Mouse (Mus musculus): ENCODE results near the gene Ankrd55. TPM values are rescaled to one million over a fixed set of nuclear protein-coding genes. Genes with fewer than 3 reads are reported as not detected.

Ankrd55 gene
- 0.11 and 0.15 TPM in 2 replicates for polyA plus RNA-seq (2012; rRNA removed)

GRCm38 (mm10) chr13:112288225-112289178, at the start of gene Ankrd55:
Gene Ankrd55, plus strand, starts transcription at chr13:112288451.
- DNase-seq (ENCODE audit: low read depth): no peak

- no peak for DNase-seq (ENCODE audit: low read depth)
Observed at GRCm38 (mm10) chr13:112239239-112239638, 49.0 kb upstream of the Ankrd55 start.

GRCm38 (mm10) chr13:112241431-112241830, 46.8 kb upstream of the Ankrd55 start:
- DNase-seq (ENCODE audit: low read depth): no peak

GRCm38 (mm10) chr13:112245131-112245530, 43.1 kb upstream of the Ankrd55 start:
- DNase-seq (ENCODE audit: low read depth): no peak

GRCm38 (mm10) chr13:112251433-112251832, 36.8 kb upstream of the Ankrd55 start:
- no peak for DNase-seq (ENCODE audit: low read depth)

DNA sequence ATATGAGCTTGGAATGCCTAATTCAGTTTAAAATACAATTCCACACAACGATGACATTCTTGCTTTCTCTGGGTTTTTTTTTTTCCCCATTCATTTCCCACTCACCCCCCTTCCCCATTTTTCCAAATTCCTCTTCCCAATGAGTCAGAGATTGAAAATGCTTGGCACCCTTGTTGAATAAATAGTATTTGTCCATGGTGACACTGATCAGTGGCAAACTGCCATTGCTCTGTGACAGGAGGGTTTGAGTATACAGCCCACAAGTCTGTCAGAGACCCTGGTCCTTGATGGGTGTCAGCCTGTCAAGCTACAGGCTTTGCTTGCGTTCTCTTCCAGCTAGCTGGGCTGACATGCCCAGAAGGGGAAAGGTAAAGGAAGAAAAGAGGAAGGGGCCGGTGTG, 36.2 kb upstream of the Ankrd55 start:
- no peak for DNase-seq (ENCODE audit: low read depth)

GRCm38 (mm10) chr13:112252991-112253620, 35.1 kb upstream of the Ankrd55 start:
- no peak for DNase-seq (ENCODE audit: low read depth)

DNA sequence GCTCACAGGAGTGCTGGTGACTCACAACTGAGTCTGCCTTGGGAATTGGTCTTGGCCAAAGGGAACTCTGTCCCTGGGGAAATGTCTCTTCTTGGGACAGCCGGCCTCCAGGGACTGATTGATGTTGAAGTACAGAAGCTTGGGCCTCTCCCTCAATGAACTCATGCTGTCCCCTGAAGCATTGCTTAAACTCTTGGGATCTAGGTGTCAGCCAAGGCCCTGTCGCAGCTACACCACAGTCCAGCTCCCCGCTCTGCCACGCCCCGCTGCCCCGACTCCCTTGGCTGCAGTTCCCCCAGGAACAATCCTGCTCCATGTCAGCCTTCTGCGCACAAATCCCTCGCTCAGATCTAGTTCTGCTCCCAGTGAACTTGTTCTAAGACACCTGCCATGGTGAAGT, 34.1 kb upstream of the Ankrd55 start:
- no peak for DNase-seq (ENCODE audit: low read depth)

DNA sequence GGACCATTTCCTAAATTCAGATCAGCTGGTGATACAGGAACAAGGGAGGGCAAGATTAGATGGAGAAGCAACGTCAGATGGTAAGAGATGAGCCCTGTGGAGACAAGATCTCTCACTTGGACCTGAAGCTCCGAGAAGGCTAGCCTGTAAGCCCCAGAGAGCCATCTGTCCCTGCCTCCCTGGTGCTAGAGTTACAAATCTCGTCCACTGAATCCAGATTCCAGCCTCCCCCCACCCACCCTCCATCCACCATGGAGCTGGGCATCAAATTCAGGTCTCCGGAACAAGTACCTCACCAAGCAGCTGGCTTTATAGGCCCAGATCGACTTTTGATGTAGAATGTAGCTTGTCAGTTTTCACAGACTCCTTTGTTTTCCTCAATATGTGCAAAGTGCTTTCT, 32.4 kb upstream of the Ankrd55 start:
- no peak for DNase-seq (ENCODE audit: low read depth)

- no peak for DNase-seq (ENCODE audit: low read depth)
Observed at GRCm38 (mm10) chr13:112258478-112258877, 29.8 kb upstream of the Ankrd55 start.

DNA sequence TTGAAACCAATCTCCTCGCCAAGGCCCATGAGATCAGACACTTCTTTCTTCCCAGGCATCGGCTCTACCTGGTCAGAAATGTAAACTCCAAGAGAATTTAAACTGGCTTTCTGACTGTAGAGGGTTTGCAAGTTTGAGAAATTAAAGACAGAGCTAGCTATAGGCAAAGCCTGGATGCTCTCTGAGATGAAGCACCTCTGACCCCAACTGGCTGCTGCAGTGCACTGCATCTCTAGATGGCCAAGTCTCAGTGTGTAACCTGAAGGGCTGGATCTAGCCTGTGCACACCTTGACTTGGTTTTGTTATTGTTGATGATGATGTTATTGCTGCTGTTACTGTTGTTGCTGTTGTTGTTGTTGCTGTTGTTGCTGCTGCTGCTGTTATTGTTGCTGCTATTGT, 28.9 kb upstream of the Ankrd55 start:
- no peak for DNase-seq (ENCODE audit: low read depth)

DNA sequence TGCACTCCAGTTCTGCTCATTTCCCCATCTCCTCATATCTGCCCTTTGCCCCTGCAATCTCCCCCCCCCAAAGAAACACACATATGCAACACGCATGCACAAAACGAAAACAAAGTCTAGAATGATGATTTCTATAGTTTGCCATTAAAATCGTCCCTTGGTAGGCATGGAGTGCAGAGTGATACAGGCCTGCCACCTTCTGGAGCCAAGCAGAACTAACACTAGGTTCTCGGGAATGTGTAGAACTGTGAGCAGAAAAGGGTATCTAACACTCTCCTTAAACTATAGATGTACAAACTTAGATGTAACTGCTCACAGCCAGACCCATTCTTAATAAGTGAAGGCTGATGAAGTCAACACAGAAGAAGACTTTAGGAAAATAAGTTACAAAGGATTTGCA, 23.6 kb upstream of the Ankrd55 start:
- DNase-seq (ENCODE audit: low read depth): no peak

DNA sequence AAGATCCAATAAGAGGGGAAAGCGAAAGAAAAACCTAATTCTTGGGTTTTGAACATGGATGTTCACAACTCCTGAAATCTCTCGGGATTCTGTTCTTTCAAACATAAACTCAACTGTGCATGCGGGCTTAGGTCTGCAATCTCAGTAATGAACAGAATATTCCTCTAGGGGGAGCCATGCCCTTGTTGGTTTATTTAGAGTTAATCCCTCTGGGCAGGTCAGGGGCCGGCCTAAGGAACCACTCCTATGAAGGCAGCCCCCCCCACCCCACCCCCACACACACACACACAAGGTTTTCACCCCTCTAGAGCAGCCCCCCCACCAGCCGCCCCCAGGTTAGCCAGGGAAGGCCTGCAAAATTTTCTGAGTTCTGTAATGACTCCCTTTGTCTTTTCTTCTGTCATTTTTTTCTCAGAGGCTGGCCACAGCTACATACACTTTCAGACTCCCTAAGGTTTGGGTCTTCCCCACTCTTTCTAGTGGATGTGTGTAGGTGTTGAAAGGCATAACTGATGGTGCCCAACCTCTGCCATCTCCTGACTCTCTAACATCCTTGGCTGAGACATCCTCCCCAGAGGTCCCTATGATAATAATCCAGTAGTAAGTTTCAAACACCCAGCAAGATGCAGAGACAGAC, 16.2 kb upstream of the Ankrd55 start:
- no peak for DNase-seq (ENCODE audit: low read depth)

- no peak for DNase-seq (ENCODE audit: low read depth)
Observed at GRCm38 (mm10) chr13:112274636-112275035, 13.6 kb upstream of the Ankrd55 start.

DNA sequence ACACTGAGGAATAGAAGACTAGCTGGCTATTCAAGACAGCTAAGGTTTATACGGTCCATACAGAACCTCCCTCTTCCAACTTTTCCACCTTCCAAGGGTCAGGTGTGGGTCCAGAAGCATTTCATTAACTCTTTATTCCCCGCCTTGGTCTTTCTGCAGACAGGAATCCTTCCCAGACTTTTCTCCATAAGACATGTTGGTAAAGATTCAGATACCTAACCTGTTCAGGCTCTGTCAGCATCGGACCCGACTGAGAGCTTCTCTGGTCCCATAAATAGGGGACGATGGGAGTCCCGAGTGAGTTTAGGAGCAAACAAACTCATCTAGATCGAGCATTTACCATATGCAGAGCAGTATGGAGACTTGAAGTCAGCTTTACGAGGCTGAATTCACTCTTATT, 12.3 kb upstream of the Ankrd55 start:
- DNase-seq (ENCODE audit: low read depth): no peak

- no peak for DNase-seq (ENCODE audit: low read depth)
Observed at GRCm38 (mm10) chr13:112277544-112277943, 10.7 kb upstream of the Ankrd55 start.

GRCm38 (mm10) chr13:112278251-112278650, 10.0 kb upstream of the Ankrd55 start:
- DNase-seq (ENCODE audit: low read depth): no peak

- DNase-seq (ENCODE audit: low read depth): no peak
Observed at GRCm38 (mm10) chr13:112287135-112287534, 1.1 kb upstream of the Ankrd55 start.

GRCm38 (mm10) chr13:112287571-112288224, 553 bp upstream of the Ankrd55 start:
- no peak for DNase-seq (ENCODE audit: low read depth)

DNA sequence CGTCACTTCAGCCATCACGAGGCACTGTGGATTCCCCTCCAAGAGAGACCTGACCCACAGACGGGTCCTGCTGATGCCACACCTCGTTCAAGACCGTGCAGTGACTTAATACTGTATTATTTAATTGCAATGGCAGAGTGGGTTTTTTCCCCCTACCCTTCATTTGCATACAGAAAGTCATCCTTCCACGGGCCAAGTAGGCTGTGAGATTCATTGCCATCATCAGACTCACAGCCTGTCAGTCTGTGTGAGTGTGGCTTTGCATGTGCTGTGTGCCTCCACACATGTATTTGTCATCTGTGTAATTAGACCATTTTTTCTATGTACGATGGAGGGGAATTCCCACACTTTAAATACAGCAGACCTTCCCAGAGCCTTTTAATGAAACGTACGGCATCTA, 1.1 kb downstream of the Ankrd55 start:
- DNase-seq (ENCODE audit: low read depth): no peak

- no peak for DNase-seq (ENCODE audit: low read depth)
Observed at GRCm38 (mm10) chr13:112289981-112290380, 1.7 kb downstream of the Ankrd55 start.

- DNase-seq (ENCODE audit: low read depth): no peak
Observed at GRCm38 (mm10) chr13:112292489-112292888, 4.2 kb downstream of the Ankrd55 start.

All from gonadal fat pad, adult 2 months (tissue).